Mouse (Mus musculus): Measurements from ENCODE around the gene Cfap36. TPM values are rescaled to one million over a fixed set of nuclear protein-coding genes. Genes with fewer than 3 reads are reported as not detected.

The Cfap36 gene
- polyA plus RNA-seq, 1 experiment from 2014 or later = 65.2 TPM

DNA sequence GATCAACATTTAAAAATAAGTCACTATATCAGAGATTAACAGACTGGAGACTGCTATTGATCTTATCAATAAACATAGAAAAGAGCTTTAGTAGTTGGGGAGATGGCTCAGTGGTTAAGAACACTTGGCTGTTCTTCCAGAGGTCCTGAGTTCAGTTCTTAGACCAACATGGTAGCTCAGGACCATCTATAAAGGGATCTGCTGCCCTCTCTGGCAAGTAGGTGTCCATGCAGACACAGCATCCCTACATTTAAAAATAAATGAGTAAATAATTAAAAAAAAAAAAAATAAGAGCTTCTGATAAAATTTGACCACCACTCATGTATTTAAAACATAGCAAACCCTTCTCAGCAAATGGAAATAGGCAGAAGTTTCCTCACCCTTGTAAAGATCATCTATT, 9.2 kb downstream of the Cfap36 start:
- Histone ChIP-seq H3K9me3 (no peaks in the 10 kb centered on the region), H3K36me3 (peaks cover 20% of the 10 kb centered on the region), H3K4me3 (no peak overlapping the region), H3K4me2 (replicated peaks) (no peak overlapping the region), H3K27ac (no peak overlapping the region), H3K27me3 (no peaks in the 10 kb centered on the region), H3K4me1 (no peaks in the 10 kb centered on the region), H3K9ac (no peak overlapping the region)
- no peak for ATAC-seq (ENCODE audit: insufficient number of reproducible peaks, insufficient read depth, low FRiP score, low TSS enrichment)

- no peaks in the 10 kb centered on the region for H3K4me1 ChIP-seq
- ATAC-seq (ENCODE audit: insufficient number of reproducible peaks, insufficient read depth, low FRiP score, low TSS enrichment) = no peak
- H3K9ac ChIP-seq = no peak overlapping the region
- no peak overlapping the region for H3K4me2 ChIP-seq (replicated peaks)
- no peaks in the 10 kb centered on the region for H3K27me3 ChIP-seq
- no peak overlapping the region for H3K4me3 ChIP-seq
- no peaks in the 10 kb centered on the region for H3K9me3 ChIP-seq
- peaks cover 19% of the 10 kb centered on the region for H3K36me3 ChIP-seq
- H3K27ac ChIP-seq = no peak overlapping the region
Observed at GRCm38 (mm10) chr11:29237364-29237763, 9.8 kb downstream of the Cfap36 start.

- Histone ChIP-seq H3K36me3 (peaks cover 23% of the 10 kb centered on the region), H3K9me3 (no peaks in the 10 kb centered on the region), H3K27ac (no peak overlapping the region), H3K4me1 (no peaks in the 10 kb centered on the region), H3K27me3 (no peaks in the 10 kb centered on the region), H3K4me2 (replicated peaks) (no peak overlapping the region), H3K9ac (no peak overlapping the region), H3K4me3 (no peak overlapping the region)
- 84% methylated on average over 1 of the region's 1 CpGs for WGBS
- ATAC-seq (ENCODE audit: insufficient number of reproducible peaks, insufficient read depth, low FRiP score, low TSS enrichment) = no peak
Observed at GRCm38 (mm10) chr11:29233569-29233968, 13.6 kb downstream of the Cfap36 start.

- Histone ChIP-seq H3K9ac (no peak overlapping the region), H3K36me3 (peaks cover 42% of the 10 kb centered on the region), H3K9me3 (no peaks in the 10 kb centered on the region), H3K4me1 (no peaks in the 10 kb centered on the region), H3K4me2 (replicated peaks) (no peak overlapping the region), H3K27ac (no peak overlapping the region), H3K4me3 (no peak overlapping the region), H3K27me3 (no peaks in the 10 kb centered on the region)
- no peak for ATAC-seq (ENCODE audit: insufficient number of reproducible peaks, insufficient read depth, low FRiP score, low TSS enrichment)
- 98% methylated on average over 2 of the region's 2 CpGs for WGBS
Observed at GRCm38 (mm10) chr11:29228957-29229356, 18.3 kb downstream of the Cfap36 start.

- Histone ChIP-seq H3K36me3 (peaks cover 65% of the 10 kb centered on the region), H3K4me3 (no peak overlapping the region), H3K27ac (no peak overlapping the region), H3K27me3 (no peaks in the 10 kb centered on the region), H3K4me2 (replicated peaks) (no peak overlapping the region), H3K9ac (no peak overlapping the region), H3K9me3 (no peaks in the 10 kb centered on the region), H3K4me1 (no peaks in the 10 kb centered on the region)
- WGBS = 87% methylated on average over 2 of the region's 2 CpGs
- ATAC-seq (ENCODE audit: insufficient number of reproducible peaks, insufficient read depth, low FRiP score, low TSS enrichment) = no peak
Observed at GRCm38 (mm10) chr11:29224754-29225153, 22.5 kb downstream of the Cfap36 start.

DNA sequence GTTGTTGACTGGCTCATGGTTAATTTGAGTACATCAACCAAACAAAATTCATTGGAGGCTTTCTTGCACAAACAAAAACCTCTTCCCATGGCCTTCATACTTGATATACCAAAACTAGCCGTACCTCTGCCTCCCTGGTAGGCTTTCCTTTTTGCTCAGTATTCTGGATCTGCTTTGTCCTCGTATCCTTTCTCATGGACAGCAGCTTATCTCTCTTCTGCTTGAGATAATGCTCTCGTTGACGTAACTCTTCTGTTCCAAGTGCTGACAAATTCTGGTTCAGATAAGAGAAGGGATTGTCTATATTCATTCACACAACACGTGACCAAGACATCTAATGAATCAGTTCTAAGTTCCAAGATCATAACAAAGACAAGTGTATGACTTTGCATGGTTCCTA, 24.9 kb downstream of the Cfap36 start:
- no peaks in the 10 kb centered on the region for H3K27me3 ChIP-seq
- peaks cover 58% of the 10 kb centered on the region for H3K36me3 ChIP-seq
- no peak overlapping the region for H3K4me3 ChIP-seq
- H3K27ac ChIP-seq = no peak overlapping the region
- no peaks in the 10 kb centered on the region for H3K4me1 ChIP-seq
- H3K4me2 ChIP-seq (replicated peaks) = no peak overlapping the region
- ATAC-seq (ENCODE audit: insufficient number of reproducible peaks, insufficient read depth, low FRiP score, low TSS enrichment) = no peak
- WGBS = 92% methylated on average over 5 of the region's 5 CpGs
- H3K9me3 ChIP-seq = no peaks in the 10 kb centered on the region
- H3K9ac ChIP-seq = no peak overlapping the region

GRCm38 (mm10) chr11:29219055-29219454, 28.2 kb downstream of the Cfap36 start:
- no peak overlapping the region for H3K9ac ChIP-seq
- peaks cover 69% of the 10 kb centered on the region for H3K36me3 ChIP-seq
- no peak for ATAC-seq (ENCODE audit: insufficient number of reproducible peaks, insufficient read depth, low FRiP score, low TSS enrichment)
- no peak overlapping the region for H3K4me2 ChIP-seq (replicated peaks)
- no peaks in the 10 kb centered on the region for H3K9me3 ChIP-seq
- H3K4me3 ChIP-seq = no peak overlapping the region
- H3K27me3 ChIP-seq = no peaks in the 10 kb centered on the region
- H3K4me1 ChIP-seq = no peaks in the 10 kb centered on the region
- no peak overlapping the region for H3K27ac ChIP-seq

- no peak for ATAC-seq (ENCODE audit: insufficient number of reproducible peaks, insufficient read depth, low FRiP score, low TSS enrichment)
- Histone ChIP-seq H3K4me2 (replicated peaks) (no peak overlapping the region), H3K4me3 (no peak overlapping the region), H3K27me3 (no peaks in the 10 kb centered on the region), H3K9me3 (no peaks in the 10 kb centered on the region), H3K36me3 (peaks cover 60% of the 10 kb centered on the region), H3K9ac (no peak overlapping the region), H3K27ac (no peak overlapping the region), H3K4me1 (no peaks in the 10 kb centered on the region)
- WGBS = 94% methylated on average over 2 of the region's 2 CpGs
Observed at GRCm38 (mm10) chr11:29216196-29216595, 31.0 kb downstream of the Cfap36 start.

- H3K4me1 ChIP-seq = no peaks in the 10 kb centered on the region
- H3K36me3 ChIP-seq = peaks cover 25% of the 10 kb centered on the region
- no peak overlapping the region for H3K9ac ChIP-seq
- H3K4me3 ChIP-seq = no peak overlapping the region
- no peaks in the 10 kb centered on the region for H3K27me3 ChIP-seq
- ATAC-seq (ENCODE audit: insufficient number of reproducible peaks, insufficient read depth, low FRiP score, low TSS enrichment) = no peak
- no peak overlapping the region for H3K4me2 ChIP-seq (replicated peaks)
- no peak overlapping the region for H3K27ac ChIP-seq
- WGBS = 93% methylated on average over 2 of the region's 2 CpGs
- no peaks in the 10 kb centered on the region for H3K9me3 ChIP-seq
Observed at GRCm38 (mm10) chr11:29209774-29210173, 37.4 kb downstream of the Cfap36 start.

- no peak for ATAC-seq (ENCODE audit: insufficient number of reproducible peaks, insufficient read depth, low FRiP score, low TSS enrichment)
- H3K27me3 ChIP-seq = no peaks in the 10 kb centered on the region
- H3K4me1 ChIP-seq = no peaks in the 10 kb centered on the region
- H3K9ac ChIP-seq = no peak overlapping the region
- H3K36me3 ChIP-seq = peaks cover 25% of the 10 kb centered on the region
- no peak overlapping the region for H3K4me2 ChIP-seq (replicated peaks)
- H3K9me3 ChIP-seq = no peaks in the 10 kb centered on the region
- no peak overlapping the region for H3K4me3 ChIP-seq
- no peak overlapping the region for H3K27ac ChIP-seq
- 84% methylated on average over 5 of the region's 5 CpGs for WGBS
Observed at GRCm38 (mm10) chr11:29203653-29204052, 43.6 kb downstream of the Cfap36 start.

DNA sequence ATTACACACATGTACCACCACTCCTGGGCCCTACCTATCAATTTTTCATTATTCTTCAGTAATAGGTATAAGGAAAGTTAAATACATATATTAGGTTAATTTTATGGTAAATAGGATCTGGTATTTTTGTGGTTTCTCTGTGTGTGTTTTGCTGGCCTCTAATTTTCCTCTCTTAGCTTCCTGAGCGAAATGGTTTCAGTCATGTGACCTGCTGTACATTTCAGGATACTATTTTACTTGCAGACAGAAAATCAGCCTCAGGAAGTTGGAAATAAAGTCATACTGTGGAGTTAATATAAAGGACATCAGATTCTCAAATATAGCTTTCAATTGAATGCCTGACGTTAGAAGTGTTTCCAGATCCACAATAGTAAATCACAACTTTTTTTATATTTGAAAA, 58.2 kb downstream of the Cfap36 start:
- peaks cover 38% of the 10 kb centered on the region for H3K36me3 ChIP-seq
- H3K4me2 ChIP-seq (replicated peaks) = no peak overlapping the region
- no peaks in the 10 kb centered on the region for H3K27me3 ChIP-seq
- no peak overlapping the region for H3K9ac ChIP-seq
- no peaks in the 10 kb centered on the region for H3K4me1 ChIP-seq
- WGBS = 89% methylated on average over 2 of the region's 2 CpGs
- H3K9me3 ChIP-seq = no peaks in the 10 kb centered on the region
- H3K27ac ChIP-seq = no peak overlapping the region
- H3K4me3 ChIP-seq = no peak overlapping the region
- ATAC-seq (ENCODE audit: insufficient number of reproducible peaks, insufficient read depth, low FRiP score, low TSS enrichment) = no peak

DNA sequence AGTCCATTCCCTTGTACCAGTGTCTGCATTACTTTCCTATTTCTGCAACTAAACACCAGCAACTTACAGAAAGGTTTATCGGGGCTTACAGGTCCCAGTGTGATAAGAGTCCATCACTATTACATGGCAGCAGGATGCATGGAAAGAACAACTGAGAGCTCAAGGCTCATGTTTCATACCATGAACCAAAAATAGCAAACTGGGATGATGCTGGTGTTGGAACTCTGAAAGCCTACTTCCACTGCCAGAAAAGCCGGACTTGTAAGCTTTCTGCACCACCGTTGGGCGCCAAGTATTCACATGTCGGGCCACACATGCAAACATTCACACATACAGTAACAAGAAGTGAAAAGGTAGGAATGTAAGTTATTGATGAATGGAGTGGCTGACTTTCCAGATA, 65.5 kb downstream of the Cfap36 start:
- no peak overlapping the region for H3K4me3 ChIP-seq
- H3K27ac ChIP-seq = no peak overlapping the region
- no peak overlapping the region for H3K9ac ChIP-seq
- no peaks in the 10 kb centered on the region for H3K4me1 ChIP-seq
- no peaks in the 10 kb centered on the region for H3K9me3 ChIP-seq
- WGBS = 93% methylated on average over 5 of the region's 5 CpGs
- no peak overlapping the region for H3K4me2 ChIP-seq (replicated peaks)
- ATAC-seq (ENCODE audit: insufficient number of reproducible peaks, insufficient read depth, low FRiP score, low TSS enrichment) = no peak
- peaks cover 28% of the 10 kb centered on the region for H3K36me3 ChIP-seq
- no peaks in the 10 kb centered on the region for H3K27me3 ChIP-seq

- no peak overlapping the region for H3K9ac ChIP-seq
- WGBS = 90% methylated on average over 3 of the region's 3 CpGs
- H3K4me2 ChIP-seq (replicated peaks) = no peak overlapping the region
- no peak for ATAC-seq (ENCODE audit: insufficient number of reproducible peaks, insufficient read depth, low FRiP score, low TSS enrichment)
- H3K27me3 ChIP-seq = no peaks in the 10 kb centered on the region
- no peak overlapping the region for H3K27ac ChIP-seq
- no peaks in the 10 kb centered on the region for H3K4me1 ChIP-seq
- H3K9me3 ChIP-seq = no peaks in the 10 kb centered on the region
- no peak overlapping the region for H3K4me3 ChIP-seq
- H3K36me3 ChIP-seq = peaks cover 20% of the 10 kb centered on the region
Observed at GRCm38 (mm10) chr11:29180657-29181056, 66.6 kb downstream of the Cfap36 start.

Measured in embryonic facial prominence, embryonic 12.5 days (tissue).